Mouse (Mus musculus): Measurements from ENCODE around the gene Anxa10. TPM values are rescaled to one million over a fixed set of nuclear protein-coding genes. Genes with fewer than 3 reads are reported as not detected.

Anxa10 gene
- total and polyA plus RNA-seq, 3 experiments: not detected

DNA sequence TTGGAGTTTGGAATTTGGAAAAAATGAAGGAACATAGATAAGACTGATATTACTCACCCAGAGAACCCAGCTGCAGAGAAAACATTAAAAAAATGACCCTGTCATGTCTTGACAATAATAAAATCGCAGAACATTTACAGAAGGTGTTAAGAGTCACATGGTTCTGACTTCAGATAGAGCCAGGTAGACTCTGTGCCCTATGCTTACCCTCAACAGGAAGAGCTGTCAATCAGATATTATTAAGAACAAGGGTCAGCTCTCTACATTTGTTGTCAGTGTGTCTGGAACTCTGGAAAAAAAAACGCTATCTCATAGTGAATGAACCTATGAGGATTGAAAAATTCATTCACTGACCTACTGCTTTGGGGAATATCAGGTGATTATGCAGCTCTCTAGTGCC lies 25.7 kb downstream of the Anxa10 start:
- Histone ChIP-seq H3K79me2 (replicated peaks; ENCODE audit: control insufficient read depth, extremely low read depth, insufficient read depth, poor library complexity, severe bottlenecking) (no peaks in the 10 kb centered on the region), H3K4me1 (ENCODE audit: control insufficient read depth in 1 of 2, insufficient read depth in 2 of 2) (no peaks in the 10 kb centered on the region), H3K27me3 (replicated peaks) (no peaks in the 10 kb centered on the region), H3K36me3 (replicated peaks in 1 of 2; ENCODE audit: control insufficient read depth in 1 of 2, insufficient read depth in 1 of 2, low read length in 1 of 2) (no peaks in the 10 kb centered on the region), H3K9ac (ENCODE audit: insufficient read depth, low read depth) (no peak overlapping the region), H3K4me2 (ENCODE audit: insufficient read depth, low read depth, poor library complexity, severe bottlenecking) (no peak overlapping the region), H3K27ac (ENCODE audit: insufficient read depth, low read depth) (no peak overlapping the region), H3K9me3 (replicated peaks; ENCODE audit: low read length) (no peaks in the 10 kb centered on the region), H3K4me3 (replicated peaks in 1 of 3; ENCODE audit: low read depth in 2 of 3, low read length in 2 of 3, poor library complexity in 1 of 3) (no peak overlapping the region)
- dilution Hi-C loops (cut with MboI; ENCODE audit: extremely low pct_ligation_motif_present, extremely low pct_unique_long_range_greater_than_20kb, low sequenced_read_pairs) (no loop called here), in situ Hi-C loops (cut with MboI; ENCODE audit: low pct_ligation_motif_present, low pct_unique_long_range_greater_than_20kb, low sequenced_read_pairs) (loop anchor here (25.0 kb wide), 1 partner anchor 1790 kb away; no protein-coding TSS in a partner anchor)
- no peak for DNase-seq (ENCODE audit: extremely low read depth)
- no peak for TF ChIP-seq SMC3 (IDR thresholded peaks at IDR 0.05; ENCODE audit: low read depth, low read length)
- no peak for TF ChIP-seq PAX5 (IDR thresholded peaks at IDR 0.05; ENCODE audit: low read length)
- no peak for TF ChIP-seq MAFK (IDR thresholded peaks at IDR 0.05; ENCODE audit: insufficient replicate concordance, low read length)
- no peak for TF ChIP-seq E2F4 (IDR thresholded peaks at IDR 0.05; ENCODE audit: insufficient replicate concordance, low read depth, low read length)
- TF ChIP-seq POLR2AphosphoS2 (IDR thresholded peaks at IDR 0.05; ENCODE audit: low read depth, low read length): no peak
- no peak for TF ChIP-seq ZNF384 (IDR thresholded peaks at IDR 0.05; ENCODE audit: low read depth, low read length)
- TF ChIP-seq NELFE (IDR thresholded peaks at IDR 0.05; ENCODE audit: low read depth, low read length): no peak
- no peak for TF ChIP-seq UBTF (IDR thresholded peaks at IDR 0.05; ENCODE audit: low read depth, low read length)
- TF ChIP-seq USF2 (conservative IDR thresholded peaks at IDR 0.05; ENCODE audit: low read depth, low read length): no peak

DNA sequence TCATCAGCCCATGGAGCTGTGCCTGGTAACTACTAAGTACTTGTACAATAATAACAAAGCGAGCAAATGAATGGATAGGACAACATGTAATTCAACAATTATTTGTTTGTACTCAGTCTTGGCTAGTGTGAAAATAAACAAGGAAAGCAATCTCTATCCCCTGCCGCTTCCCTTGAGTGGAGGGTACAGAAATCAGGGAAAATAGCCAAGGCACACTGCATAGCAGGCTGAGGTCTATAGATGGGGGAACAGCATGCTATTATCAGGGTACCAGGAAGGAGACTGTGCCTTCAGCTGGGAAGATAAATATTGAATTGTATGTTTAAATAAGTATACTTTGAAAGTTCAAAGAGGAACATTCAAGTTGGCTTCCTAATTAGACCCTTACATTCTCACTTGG lies 41.1 kb downstream of the Anxa10 start:
- H3K9ac ChIP-seq (ENCODE audit: insufficient read depth, low read depth): no peak overlapping the region
- H3K9me3 ChIP-seq (replicated peaks; ENCODE audit: low read length): no peaks in the 10 kb centered on the region
- dilution Hi-C loops (cut with MboI; ENCODE audit: extremely low pct_ligation_motif_present, extremely low pct_unique_long_range_greater_than_20kb, low sequenced_read_pairs): no loop called here
- in situ Hi-C loops (cut with MboI; ENCODE audit: low pct_ligation_motif_present, low pct_unique_long_range_greater_than_20kb, low sequenced_read_pairs): loop anchor here (25.0 kb wide), 1 partner anchor 1805 kb away; no protein-coding TSS in a partner anchor
- H3K27me3 ChIP-seq (replicated peaks): no peaks in the 10 kb centered on the region
- H3K4me3 ChIP-seq (replicated peaks in 1 of 3; ENCODE audit: low read depth in 2 of 3, low read length in 2 of 3, poor library complexity in 1 of 3): no peak overlapping the region
- no peaks in the 10 kb centered on the region for H3K36me3 ChIP-seq (replicated peaks in 1 of 2; ENCODE audit: control insufficient read depth in 1 of 2, insufficient read depth in 1 of 2, low read length in 1 of 2)
- H3K79me2 ChIP-seq (replicated peaks; ENCODE audit: control insufficient read depth, extremely low read depth, insufficient read depth, poor library complexity, severe bottlenecking): no peaks in the 10 kb centered on the region
- DNase-seq (ENCODE audit: extremely low read depth): no peak
- H3K27ac ChIP-seq (ENCODE audit: insufficient read depth, low read depth): no peak overlapping the region
- TF ChIP-seq NRF1 (IDR thresholded peaks at IDR 0.05; ENCODE audit: low read depth, low read length) (no peak), TCF12 (IDR thresholded peaks at IDR 0.05; ENCODE audit: low read depth, low read length) (no peak), ZKSCAN1 (IDR thresholded peaks at IDR 0.05; ENCODE audit: borderline replicate concordance, low read depth, low read length) (no peak), CTCF (conservative IDR thresholded peaks at IDR 0.05 in 1 of 2, IDR thresholded peaks at IDR 0.05 in 1 of 2; ENCODE audit: low read depth in 2 of 2, low read length in 2 of 2) (no peak), ELF1 (IDR thresholded peaks at IDR 0.05; ENCODE audit: low read depth, low read length) (no peak), SIN3A (IDR thresholded peaks at IDR 0.05; ENCODE audit: low read length) (no peak), EP300 (IDR thresholded peaks at IDR 0.05; ENCODE audit: low read length) (no peak), ZNF384 (IDR thresholded peaks at IDR 0.05; ENCODE audit: low read depth, low read length) (no peak), ZC3H11A (IDR thresholded peaks at IDR 0.05; ENCODE audit: low read depth, low read length) (no peak), MAX (IDR thresholded peaks at IDR 0.05; ENCODE audit: low read length) (no peak), USF2 (conservative IDR thresholded peaks at IDR 0.05; ENCODE audit: low read depth, low read length) (no peak), HCFC1 (IDR thresholded peaks at IDR 0.05; ENCODE audit: low read depth, low read length) (no peak), RCOR1 (conservative IDR thresholded peaks at IDR 0.05; ENCODE audit: low read depth, low read length) (no peak), MAZ (IDR thresholded peaks at IDR 0.05; ENCODE audit: low read depth, low read length) (no peak), PAX5 (IDR thresholded peaks at IDR 0.05; ENCODE audit: low read length) (no peak), RAD21 (IDR thresholded peaks at IDR 0.05; ENCODE audit: low read depth, low read length) (no peak), KAT2A (IDR thresholded peaks at IDR 0.05; ENCODE audit: insufficient replicate concordance, low read length) (no peak), GABPA (IDR thresholded peaks at IDR 0.05; ENCODE audit: insufficient replicate concordance, low read depth, low read length) (no peak), MEF2A (IDR thresholded peaks at IDR 0.05; ENCODE audit: borderline replicate concordance, low read depth, low read length) (no peak), ETS1 (conservative IDR thresholded peaks at IDR 0.05; ENCODE audit: low read depth, low read length) (no peak)
- H3K4me2 ChIP-seq (ENCODE audit: insufficient read depth, low read depth, poor library complexity, severe bottlenecking): no peak overlapping the region
- no peaks in the 10 kb centered on the region for H3K4me1 ChIP-seq (ENCODE audit: control insufficient read depth in 1 of 2, insufficient read depth in 2 of 2)

All from CH12.LX (cell line).